Mouse (Mus musculus) intestine, embryonic 15.5 days (tissue): ENCODE measurements around the gene Hormad1. TPM values are rescaled to one million over a fixed set of nuclear protein-coding genes. Genes with fewer than 3 reads are reported as not detected.

ENCODE experiments used
- ATAC-seq: fragments of 200-750 bp; cut with Nextera tagmentation; 2 replicates; pipeline ENCODE4 v1.8.0; 2017; ENCODE audit warnings: moderate TSS enrichment, moderate library complexity
- H3K27ac ChIP-seq: fragments of 300-500 bp; sonication (generic); 2 replicates; pipeline ENCODE4 v1.5.1; 2015; ENCODE audit warnings: mild to moderate bottlenecking, inconsistent platforms
- H3K27me3 ChIP-seq: fragments of 300-500 bp; sonication (generic); replicated peaks from 2 replicates; pipeline ENCODE4 v1.6.1; 2015; ENCODE audit warnings: inconsistent platforms
- H3K36me3 ChIP-seq: fragments of 300-500 bp; sonication (generic); 2 replicates; pipeline ENCODE4 v1.6.1; 2015; ENCODE audit warnings: inconsistent platforms
- H3K4me1 ChIP-seq: fragments of 300-500 bp; sonication (generic); replicated peaks from 2 replicates; pipeline ENCODE4 v1.6.1; 2015; ENCODE audit warnings: inconsistent platforms
- H3K4me2 ChIP-seq: fragments of 300-500 bp; sonication (generic); replicated peaks from 2 replicates; pipeline ENCODE4 v1.6.1; 2015; ENCODE audit warnings: mild to moderate bottlenecking, inconsistent platforms
- H3K4me3 ChIP-seq: fragments of 300-500 bp; sonication (generic); replicated peaks from 2 replicates; pipeline ENCODE4 v1.5.1; 2015; ENCODE audit warnings: inconsistent platforms
- H3K9ac ChIP-seq: fragments of 300-500 bp; sonication (generic); 2 replicates; pipeline ENCODE4 v1.6.1; 2015; ENCODE audit warnings: inconsistent platforms
- H3K9me3 ChIP-seq: fragments of 300-500 bp; sonication (generic); 2 replicates; pipeline ENCODE4 v1.6.1; 2016; ENCODE audit warnings: inconsistent platforms
- WGBS: fragments of 180-500 bp; shearing (Covaris S2); methylation state at CpG from one replicate; pipeline ENCODE4 v1.1.7; 2015; 5-methylcytosine and 5-hydroxymethylcytosine counted together
- polyA plus RNA-seq: library from polyadenylated mRNA; unstranded; fragments of >200 nt; fragmentation: Nextera tagmentation; extraction: Ambion mirVana; gene quantifications from 2 replicates; pipeline ENCODE4 v1.2.1, GENCODE M21; 2015

The Hormad1 gene
- polyA plus RNA-seq, result not detected in 2 replicates

DNA sequence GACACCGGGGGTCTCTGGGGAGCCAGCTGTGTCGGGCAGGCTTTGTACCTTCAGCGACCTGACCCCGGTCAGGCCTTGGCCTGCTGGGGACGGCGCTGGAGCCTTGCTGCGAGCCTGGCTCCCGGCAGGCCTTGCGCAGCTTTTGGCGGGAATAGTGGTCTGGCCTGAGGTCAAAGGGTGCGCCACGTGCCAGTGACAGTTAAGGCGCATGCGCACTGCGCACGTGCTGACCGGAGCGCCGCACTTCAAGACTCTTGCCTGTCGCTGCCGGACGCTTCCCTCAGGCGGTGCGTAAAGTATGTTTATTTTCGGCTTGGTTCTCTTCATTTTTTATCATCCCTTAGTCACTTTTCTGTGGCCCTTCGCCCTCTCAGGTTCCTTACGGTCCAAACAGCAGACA is at the start of gene Hormad1:
Hormad1 (plus strand) TSS at position 241 of the 400 bp plus-strand sequence.
- no peak within 1 kb of the TSS for H3K4me2 ChIP-seq
- no peaks in the 10 kb centered on the region for H3K9me3 ChIP-seq
- H3K36me3 ChIP-seq, result no peaks in the 10 kb centered on the region
- no peak within 1 kb of the TSS for H3K27ac ChIP-seq
- no peaks in the 10 kb centered on the region for H3K27me3 ChIP-seq
- H3K9ac ChIP-seq, result no peak within 1 kb of the TSS
- no peaks in the 10 kb centered on the region for H3K4me1 ChIP-seq
- WGBS, result 81% methylated on average over 27 of the region's 27 CpGs
- ATAC-seq, result no peak
- H3K4me3 ChIP-seq, result no peak within 1 kb of the TSS

- no peak for ATAC-seq
- H3K4me3 ChIP-seq, result no peak overlapping the region
- H3K4me1 ChIP-seq, result 0 out of 2 replicates have a peak, but pooled peaks cover 3% of the 10 kb centered on the region
- H3K4me2 ChIP-seq, result no peak overlapping the region
- no peak overlapping the region for H3K27ac ChIP-seq
- no peak overlapping the region for H3K9ac ChIP-seq
- H3K9me3 ChIP-seq, result no peaks in the 10 kb centered on the region
- H3K27me3 ChIP-seq, result no peaks in the 10 kb centered on the region
- no peaks in the 10 kb centered on the region for H3K36me3 ChIP-seq
- WGBS, result 67% methylated on average over 9 of the region's 9 CpGs
Measured at GRCm38 (mm10) chr3:95511611-95512180, 47.8 kb upstream of the Hormad1 start.

DNA sequence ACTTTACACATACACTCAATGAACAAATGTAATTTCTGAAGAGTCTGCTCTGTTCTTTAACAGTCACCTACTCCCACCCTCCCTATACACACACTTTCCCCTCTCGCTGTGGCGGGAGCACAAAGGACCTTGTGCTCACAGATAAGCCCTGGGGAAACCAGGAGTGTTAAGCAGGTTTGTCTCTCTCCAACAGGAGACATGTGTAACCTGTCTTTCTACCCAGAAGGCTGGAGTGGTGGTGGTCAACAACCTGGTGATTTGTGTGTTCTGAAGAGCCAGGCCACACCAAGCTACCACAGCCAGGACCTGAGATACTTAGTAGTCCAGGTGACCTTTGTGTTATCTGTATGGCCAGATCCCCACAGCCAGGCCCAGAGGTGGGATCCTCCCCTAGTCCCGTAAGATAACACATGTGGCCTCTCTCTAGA is 42.8 kb upstream of the Hormad1 start:
- Histone ChIP-seq H3K27me3 (no peaks in the 10 kb centered on the region), H3K4me2 (no peak overlapping the region), H3K4me3 (no peak overlapping the region), H3K9me3 (no peaks in the 10 kb centered on the region), H3K4me1 (0 out of 2 replicates have a peak, but pooled peaks cover 3% of the 10 kb centered on the region), H3K27ac (no peak overlapping the region), H3K9ac (no peak overlapping the region), H3K36me3 (no peaks in the 10 kb centered on the region)
- 69% methylated on average over 3 of the region's 3 CpGs for WGBS
- ATAC-seq, result peak; percentile 57

DNA sequence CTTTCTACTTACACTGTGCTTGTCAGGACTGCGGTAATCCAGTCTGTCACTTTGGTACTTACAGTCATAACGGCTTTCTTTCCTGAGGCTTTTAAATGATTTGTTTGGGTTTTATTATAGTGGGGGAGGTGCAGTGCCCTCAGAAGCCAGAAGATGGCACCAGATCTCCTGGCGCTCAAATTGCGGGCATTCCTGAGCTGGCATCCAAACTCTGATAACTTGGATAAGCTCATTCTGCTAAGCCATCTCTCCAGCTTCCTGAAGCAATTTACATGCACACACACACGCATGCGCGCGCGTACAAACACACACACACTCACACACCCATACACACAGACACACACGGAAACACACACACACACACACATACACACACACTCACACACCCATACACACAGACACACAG is 42.0 kb upstream of the Hormad1 start:
- Histone ChIP-seq H3K36me3 (no peaks in the 10 kb centered on the region), H3K4me3 (no peak overlapping the region), H3K9me3 (no peaks in the 10 kb centered on the region), H3K27ac (no peak overlapping the region), H3K4me1 (no peaks in the 10 kb centered on the region), H3K27me3 (no peaks in the 10 kb centered on the region), H3K4me2 (no peak overlapping the region), H3K9ac (no peak overlapping the region)
- WGBS, result 20% methylated on average over 10 of the region's 10 CpGs
- peak; percentile 55; the same call in 1 of the 2 replicates for ATAC-seq

GRCm38 (mm10) chr3:95518891-95519290 is 40.6 kb upstream of the Hormad1 start:
- no peak overlapping the region for H3K9ac ChIP-seq
- H3K27ac ChIP-seq, result no peak overlapping the region
- WGBS, result 74% methylated on average over 7 of the region's 7 CpGs

DNA sequence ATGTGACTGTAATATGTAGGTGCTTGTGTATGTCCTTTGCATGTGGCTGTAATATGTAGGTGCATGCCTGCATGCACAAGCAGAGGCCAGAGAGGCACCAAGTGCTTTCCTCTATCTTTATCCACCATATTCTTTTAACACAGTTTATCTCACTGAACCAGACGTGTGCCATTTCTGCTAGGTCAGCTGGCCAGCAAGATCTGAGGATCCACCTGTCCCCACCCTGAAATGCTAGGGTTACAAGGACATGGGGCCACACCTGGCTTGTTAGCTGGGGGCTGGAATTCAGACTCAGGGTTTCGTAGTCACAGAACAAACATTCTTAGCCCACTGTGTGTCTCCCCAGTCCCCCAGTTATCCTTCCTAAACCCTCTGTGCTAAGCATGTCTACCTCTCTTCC is 40.2 kb upstream of the Hormad1 start:
- Histone ChIP-seq H3K4me1 (0 out of 2 replicates have a peak, but pooled peaks cover 4% of the 10 kb centered on the region), H3K36me3 (no peaks in the 10 kb centered on the region), H3K4me3 (no peak overlapping the region), H3K9ac (no peak overlapping the region), H3K4me2 (no peak overlapping the region), H3K27me3 (no peaks in the 10 kb centered on the region), H3K9me3 (no peaks in the 10 kb centered on the region), H3K27ac (no peak overlapping the region)
- WGBS, result 40% methylated on average over 2 of the region's 2 CpGs
- ATAC-seq, result peak; percentile 54; the same call in 1 of the 2 replicates

More at GRCm38 (mm10) chr3:95518891-95519290, 40.6 kb upstream of the Hormad1 start:
- Histone ChIP-seq H3K36me3 (no peaks in the 10 kb centered on the region), H3K9me3 (no peaks in the 10 kb centered on the region), H3K4me2 (no peak overlapping the region), H3K4me1 (0 out of 2 replicates have a peak, but pooled peaks cover 3% of the 10 kb centered on the region), H3K27me3 (no peaks in the 10 kb centered on the region), H3K4me3 (no peak overlapping the region)
- ATAC-seq, result no peak

- Histone ChIP-seq H3K9ac (no peak overlapping the region), H3K4me1 (0 out of 2 replicates have a peak, but pooled peaks cover 4% of the 10 kb centered on the region), H3K9me3 (no peaks in the 10 kb centered on the region), H3K27ac (no peak overlapping the region), H3K4me3 (no peak overlapping the region), H3K27me3 (no peaks in the 10 kb centered on the region), H3K4me2 (no peak overlapping the region), H3K36me3 (no peaks in the 10 kb centered on the region)
- no peak for ATAC-seq
- 82% methylated on average over 3 of the region's 3 CpGs for WGBS
Measured at GRCm38 (mm10) chr3:95520100-95520499, 39.4 kb upstream of the Hormad1 start.

DNA sequence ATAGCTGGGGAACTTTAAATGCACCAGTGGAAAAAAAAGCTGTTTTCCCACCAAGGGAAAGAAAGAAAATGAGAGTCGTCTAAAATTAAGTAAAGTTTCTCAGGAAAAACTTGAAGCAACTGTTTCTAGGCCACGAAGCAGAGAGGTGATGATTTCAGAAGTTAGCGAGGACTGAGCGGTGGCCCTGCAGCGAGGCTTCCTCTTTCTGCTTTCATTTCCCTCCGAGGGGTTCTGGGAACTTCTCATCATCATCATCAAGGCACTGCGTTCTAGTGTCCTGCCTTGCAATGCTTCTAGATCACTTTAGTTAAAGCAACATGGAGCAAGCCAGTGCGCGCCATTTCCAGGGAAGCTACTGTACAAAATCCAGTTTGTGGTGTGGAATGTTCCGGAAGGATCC is 38.3 kb upstream of the Hormad1 start:
- H3K4me2 ChIP-seq, result no peak overlapping the region
- no peak overlapping the region for H3K4me3 ChIP-seq
- H3K27ac ChIP-seq, result no peak overlapping the region
- H3K9me3 ChIP-seq, result no peaks in the 10 kb centered on the region
- no peaks in the 10 kb centered on the region for H3K27me3 ChIP-seq
- H3K4me1 ChIP-seq, result 0 out of 2 replicates have a peak, but pooled peaks cover 4% of the 10 kb centered on the region
- no peak for ATAC-seq
- no peak overlapping the region for H3K9ac ChIP-seq
- H3K36me3 ChIP-seq, result no peaks in the 10 kb centered on the region
- WGBS, result 87% methylated on average over 10 of the region's 10 CpGs

- Histone ChIP-seq H3K27ac (no peak overlapping the region), H3K4me2 (no peak overlapping the region), H3K9ac (no peak overlapping the region), H3K4me1 (0 out of 2 replicates have a peak, but pooled peaks cover 4% of the 10 kb centered on the region), H3K4me3 (no peak overlapping the region), H3K27me3 (no peaks in the 10 kb centered on the region), H3K9me3 (no peaks in the 10 kb centered on the region), H3K36me3 (no peaks in the 10 kb centered on the region)
- WGBS, result 40% methylated on average over 3 of the region's 3 CpGs
- ATAC-seq, result no peak
Measured at GRCm38 (mm10) chr3:95523662-95524061, 35.8 kb upstream of the Hormad1 start.

DNA sequence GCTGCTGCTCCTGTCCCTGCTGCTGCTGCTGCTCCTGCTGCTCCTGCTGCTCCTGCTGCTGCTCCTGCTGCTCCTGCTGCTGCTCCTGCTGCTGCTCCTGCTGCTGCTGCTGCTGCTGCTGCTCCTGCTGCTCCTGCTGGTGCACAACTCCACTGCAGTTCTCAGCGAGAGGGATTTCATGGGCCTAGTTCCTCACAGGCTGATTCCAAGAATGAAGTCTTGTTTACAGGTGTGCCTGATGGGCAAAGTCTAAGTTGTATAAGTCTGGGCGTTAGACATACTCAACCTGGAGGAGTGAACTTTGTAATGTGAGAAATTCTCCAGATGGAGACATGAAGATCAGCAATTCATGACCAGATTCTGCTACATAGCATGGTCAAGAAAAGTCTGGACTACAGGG is 34.8 kb upstream of the Hormad1 start:
- no peaks in the 10 kb centered on the region for H3K9me3 ChIP-seq
- 36% methylated on average over 2 of the region's 2 CpGs for WGBS
- H3K9ac ChIP-seq, result no peak overlapping the region
- H3K36me3 ChIP-seq, result no peaks in the 10 kb centered on the region
- 0 out of 2 replicates have a peak, but pooled peaks cover 4% of the 10 kb centered on the region for H3K4me1 ChIP-seq
- H3K4me3 ChIP-seq, result no peak overlapping the region
- 0 out of 2 replicates have a peak overlapping the region, but pooled peaks have one; percentile 24 for H3K4me2 ChIP-seq
- no peaks in the 10 kb centered on the region for H3K27me3 ChIP-seq
- H3K27ac ChIP-seq, result peak overlapping the region; percentile 64; the same call in 1 of the 2 replicates
- peak; percentile 89 for ATAC-seq

GRCm38 (mm10) chr3:95526111-95526510 is 33.4 kb upstream of the Hormad1 start:
- ATAC-seq, result no peak

DNA sequence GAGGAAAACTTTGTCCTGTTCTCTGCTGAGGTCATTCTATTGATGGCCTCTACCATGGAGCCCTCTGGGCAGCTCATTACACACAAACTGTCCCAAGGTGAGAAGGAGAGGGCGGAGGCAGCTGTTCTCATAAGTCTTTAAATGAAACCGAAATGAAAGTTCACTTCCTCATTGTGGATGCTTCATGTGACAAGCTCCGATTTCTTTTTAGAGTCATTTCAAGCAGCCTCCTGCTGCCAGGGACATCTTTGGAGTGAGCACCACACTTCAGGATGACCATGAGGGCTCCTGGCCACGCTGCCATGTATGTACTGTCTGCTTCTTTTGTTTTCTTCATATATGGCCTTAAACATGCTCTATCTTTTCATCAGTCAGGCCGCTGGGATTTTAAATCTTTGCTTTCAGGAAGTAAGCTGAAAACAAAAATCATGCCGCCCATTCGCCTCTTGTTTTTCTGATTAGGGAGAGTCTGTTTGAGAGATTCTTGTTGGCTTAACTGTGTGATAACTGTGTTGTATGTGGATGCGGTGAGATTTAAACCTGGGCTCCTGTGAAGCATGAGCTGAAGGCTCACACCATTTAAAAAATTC is 32.8 kb upstream of the Hormad1 start, which contains the start of gene Ctss:
Ctss (plus strand) TSS at position 165 of the 590 bp plus-strand sequence.
- ATAC-seq, result no peak

More at GRCm38 (mm10) chr3:95526111-95526510, 33.4 kb upstream of the Hormad1 start:
- H3K27ac ChIP-seq, result no peak overlapping the region
- 0 out of 2 replicates have a peak, but pooled peaks cover 4% of the 10 kb centered on the region for H3K4me1 ChIP-seq
- no peaks in the 10 kb centered on the region for H3K9me3 ChIP-seq
- H3K4me2 ChIP-seq, result no peak overlapping the region
- H3K9ac ChIP-seq, result no peak overlapping the region
- no peaks in the 10 kb centered on the region for H3K36me3 ChIP-seq
- H3K27me3 ChIP-seq, result no peaks in the 10 kb centered on the region
- H3K4me3 ChIP-seq, result no peak overlapping the region

More for the DNA sequence above, 32.8 kb upstream of the Hormad1 start, which contains the start of gene Ctss:
- Histone ChIP-seq H3K36me3 (no peaks in the 10 kb centered on the region), H3K27me3 (no peaks in the 10 kb centered on the region), H3K4me3 (no peak within 1 kb of the TSS), H3K4me2 (no peak within 1 kb of the TSS), H3K27ac (no peak within 1 kb of the TSS), H3K9me3 (no peaks in the 10 kb centered on the region), H3K4me1 (0 out of 2 replicates have a peak, but pooled peaks cover 4% of the 10 kb centered on the region), H3K9ac (no peak within 1 kb of the TSS)
- 81% methylated on average over 8 of the region's 8 CpGs for WGBS
